Mouse (Mus musculus): ENCODE data around the gene Becn1.

The Becn1 gene

DNA sequence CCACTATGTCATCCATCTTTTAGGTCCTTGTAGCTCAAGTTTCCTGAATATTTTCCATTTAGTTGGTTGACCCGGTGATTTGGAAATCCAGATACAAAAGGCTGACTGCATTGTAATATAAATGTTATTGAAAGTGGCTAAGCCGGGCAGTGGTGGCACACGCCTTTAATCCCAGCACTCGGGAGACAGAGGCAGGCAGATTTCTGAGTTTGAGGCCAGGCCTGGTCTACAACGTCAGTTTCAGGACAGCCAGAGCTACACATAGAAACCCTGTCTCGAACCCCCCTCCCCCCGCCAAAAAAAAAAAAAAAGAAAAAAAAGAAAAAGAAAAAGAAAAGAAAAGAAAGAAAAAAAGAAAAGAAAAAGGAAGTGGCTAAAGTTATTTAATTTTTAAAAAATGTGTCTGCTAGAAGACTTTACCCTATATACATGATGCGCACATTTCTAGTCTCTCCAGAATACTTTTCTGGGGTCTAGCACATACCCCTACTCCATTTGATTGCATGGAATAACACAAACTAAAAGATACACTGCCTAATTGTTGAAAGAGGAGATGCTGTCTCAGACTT is 13.1 kb upstream of the Becn1 start:
- no peak for DNase-seq (ENCODE audit: low spot score)

DNA sequence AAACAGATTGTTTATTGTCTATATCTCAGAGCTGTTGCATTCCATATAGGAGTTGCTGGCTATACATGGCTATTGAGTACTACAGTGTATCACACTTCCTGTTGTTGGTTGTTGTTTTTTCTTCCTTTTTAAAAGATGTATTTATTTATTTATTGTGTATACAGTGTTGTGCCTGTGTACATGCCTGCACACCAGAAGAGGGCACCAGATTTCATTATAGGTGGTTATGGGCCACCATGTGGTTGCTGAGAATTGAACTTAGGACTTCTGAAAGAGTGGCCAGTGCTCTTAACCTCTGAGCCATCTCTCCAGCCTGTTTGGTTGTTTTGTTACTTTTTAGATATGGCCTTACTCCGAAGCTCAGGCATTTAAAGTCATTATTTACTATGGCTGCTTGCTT is 12.5 kb upstream of the Becn1 start:
- DNase-seq (ENCODE audit: low spot score): no peak

DNA sequence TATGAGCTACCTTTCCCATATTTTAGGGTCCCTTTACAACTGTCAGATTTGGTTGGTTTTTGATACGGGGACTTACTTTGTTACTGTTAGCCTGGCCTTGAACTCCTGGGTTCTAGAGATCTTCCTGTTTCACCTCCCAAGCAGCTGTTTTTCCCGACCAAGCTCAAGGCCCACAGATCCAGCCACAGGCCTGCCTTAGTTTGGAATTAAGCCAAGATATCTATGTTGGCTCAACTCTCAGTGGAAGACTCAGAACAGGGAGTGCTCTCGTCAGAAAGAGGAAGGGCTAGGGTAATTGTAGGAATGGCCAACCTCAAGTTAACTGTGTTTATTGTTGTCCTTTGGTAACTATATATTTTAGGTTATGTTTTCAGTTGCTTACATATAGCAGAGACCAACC is 10.1 kb upstream of the Becn1 start:
- DNase-seq (ENCODE audit: low spot score): no peak

DNA sequence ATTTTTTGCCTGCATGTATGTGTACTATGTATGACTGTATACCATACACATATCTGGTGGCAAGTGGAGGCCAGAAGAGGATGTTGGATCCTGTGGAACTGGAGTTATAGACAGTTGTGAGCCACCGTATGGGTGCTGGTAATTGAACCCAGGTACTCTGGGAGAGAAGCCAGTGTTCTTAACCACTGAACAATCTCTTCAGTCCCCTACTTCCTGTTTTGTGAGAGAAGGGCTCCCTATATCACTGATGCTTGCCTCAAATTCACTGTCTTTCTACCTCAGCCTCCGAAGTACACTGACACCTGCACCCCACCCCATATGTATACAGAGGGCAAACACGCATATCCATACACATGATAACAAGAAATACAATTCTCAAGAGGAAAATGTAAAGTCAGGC is 9.0 kb upstream of the Becn1 start:
- DNase-seq (ENCODE audit: low spot score): no peak

DNA sequence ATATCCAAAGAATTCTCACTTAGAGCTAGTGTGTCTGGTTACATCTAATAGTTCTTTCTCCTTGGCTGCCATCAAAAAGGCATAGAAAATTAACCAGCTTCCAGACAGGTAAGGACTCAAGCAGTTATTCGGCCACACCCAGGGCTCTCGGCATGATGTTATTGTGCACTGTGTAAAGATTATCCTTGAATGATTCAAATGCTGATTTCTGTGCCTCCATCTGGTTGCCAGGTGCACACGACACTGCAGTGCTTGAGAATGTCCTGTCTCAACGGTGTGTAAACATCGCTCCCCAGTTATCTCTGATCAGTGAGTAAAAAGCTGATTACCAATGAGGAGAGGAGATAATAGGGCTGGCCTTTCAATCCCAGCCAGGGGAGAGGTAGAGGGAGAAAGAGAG is 5.7 kb upstream of the Becn1 start:
- DNase-seq (ENCODE audit: low spot score): no peak

DNA sequence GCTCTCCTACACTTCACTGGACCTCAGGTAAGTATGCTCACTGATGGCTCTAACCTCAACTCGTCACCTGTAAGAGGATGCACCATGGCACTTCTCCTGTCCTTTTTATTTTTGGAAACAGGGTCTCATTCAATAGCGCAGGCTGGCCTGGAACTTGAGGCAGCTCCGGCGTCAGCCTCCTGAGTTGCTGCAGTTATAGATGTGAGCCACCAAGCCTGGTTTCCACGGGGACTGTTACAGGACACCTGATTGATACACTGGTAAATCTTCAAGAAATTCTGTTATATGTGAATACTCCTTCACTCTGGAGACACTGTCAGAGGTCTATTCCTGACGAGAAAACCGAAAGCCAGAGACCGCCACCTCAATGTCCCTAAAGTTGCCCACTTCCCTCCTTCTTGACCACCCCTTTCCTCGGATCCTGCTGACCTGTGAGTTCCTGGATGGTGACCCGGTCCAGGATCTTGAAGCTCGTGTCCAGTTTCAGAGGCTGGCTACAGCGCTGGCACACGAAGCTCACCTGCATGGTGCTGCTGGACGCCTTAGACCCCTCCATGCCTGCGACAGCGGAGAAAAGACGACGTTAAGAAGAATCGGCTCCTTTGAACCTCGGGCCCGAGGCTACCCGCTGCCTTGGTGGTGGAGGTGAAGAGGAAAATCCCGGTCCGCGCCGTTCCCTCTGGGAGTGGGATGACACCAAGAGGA is 635 bp downstream of the Becn1 start:
- no peak for DNase-seq (ENCODE audit: low spot score)

DNA sequence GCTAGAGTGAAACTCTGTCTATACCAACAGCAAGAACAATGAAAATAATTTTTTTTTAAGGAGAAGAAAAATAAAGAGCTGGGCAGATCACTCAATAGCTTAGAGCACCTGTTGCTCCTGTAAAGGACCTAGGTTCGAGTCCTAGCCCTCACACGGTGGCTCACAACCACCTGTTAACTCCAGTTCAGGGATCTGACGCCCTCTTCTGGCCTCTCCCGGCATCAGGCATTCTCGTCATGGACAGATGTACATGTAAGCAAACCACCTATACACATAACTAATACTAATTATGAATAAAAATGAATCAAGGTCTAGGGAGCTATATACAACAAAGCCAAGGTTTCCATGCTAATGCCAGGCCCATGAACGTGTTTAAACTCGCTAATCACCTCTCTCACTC is 1.2 kb downstream of the Becn1 start:
- DNase-seq (ENCODE audit: low spot score): no peak

DNA sequence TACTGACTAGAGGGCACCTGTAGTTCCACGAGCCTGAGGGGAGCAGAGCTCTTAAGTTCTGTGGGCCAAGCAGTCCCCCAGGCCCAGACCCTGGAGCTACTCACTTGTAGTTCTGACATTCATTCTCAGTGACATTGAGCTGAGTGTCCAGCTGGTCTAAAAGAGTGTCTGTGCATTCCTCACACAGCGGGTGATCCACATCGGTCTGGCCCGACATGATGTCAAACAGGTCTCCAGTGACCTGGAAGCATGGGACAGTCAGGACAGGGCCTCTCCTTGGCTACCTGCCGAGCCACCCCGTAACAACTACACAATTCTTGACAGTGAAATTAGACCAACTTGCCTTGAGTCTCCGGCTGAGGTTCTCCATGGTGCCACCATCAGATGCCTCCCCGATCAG is 6.9 kb downstream of the Becn1 start:
- no peak for DNase-seq (ENCODE audit: low spot score)

DNA sequence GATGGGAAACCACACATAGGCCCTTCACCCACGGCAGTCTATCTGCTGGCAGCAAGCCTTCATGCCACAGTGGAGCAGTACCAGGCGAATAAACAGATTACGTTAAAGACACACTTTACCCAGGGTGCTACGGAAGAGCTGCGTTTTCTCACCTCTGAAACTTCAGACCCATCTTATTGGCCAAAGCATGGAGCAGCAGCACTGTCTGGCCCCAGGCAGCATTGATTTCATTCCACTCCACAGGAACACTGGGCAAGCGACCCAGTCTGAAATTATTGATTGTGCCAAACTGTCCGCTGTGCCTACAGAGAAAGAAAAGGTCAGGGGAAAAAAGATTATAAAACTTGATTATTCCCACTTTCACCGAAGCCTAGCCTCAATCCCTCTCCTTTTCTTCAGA is 10.9 kb downstream of the Becn1 start:
- no peak for DNase-seq (ENCODE audit: low spot score)

DNA sequence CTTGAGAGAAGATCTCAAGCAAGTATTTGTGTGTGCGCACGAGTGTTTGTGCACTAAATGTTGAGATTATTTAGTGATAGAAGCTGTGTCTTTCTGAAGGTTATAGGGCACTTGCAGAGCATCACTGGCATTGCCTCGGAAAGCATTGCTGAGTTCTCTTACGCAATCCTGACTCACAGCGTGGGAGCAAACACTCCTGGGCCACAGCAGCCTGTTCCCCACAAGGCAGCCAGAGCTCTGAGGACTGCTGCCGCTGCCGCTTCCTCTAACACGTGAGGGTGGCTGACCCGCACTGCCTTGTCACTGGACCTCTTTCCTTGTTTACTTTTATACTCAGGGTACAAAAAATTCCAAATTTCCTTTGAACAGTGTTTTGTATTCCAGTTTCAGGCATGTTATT is 14.8 kb downstream of the Becn1 start:
- no peak for DNase-seq (ENCODE audit: low spot score)

DNA sequence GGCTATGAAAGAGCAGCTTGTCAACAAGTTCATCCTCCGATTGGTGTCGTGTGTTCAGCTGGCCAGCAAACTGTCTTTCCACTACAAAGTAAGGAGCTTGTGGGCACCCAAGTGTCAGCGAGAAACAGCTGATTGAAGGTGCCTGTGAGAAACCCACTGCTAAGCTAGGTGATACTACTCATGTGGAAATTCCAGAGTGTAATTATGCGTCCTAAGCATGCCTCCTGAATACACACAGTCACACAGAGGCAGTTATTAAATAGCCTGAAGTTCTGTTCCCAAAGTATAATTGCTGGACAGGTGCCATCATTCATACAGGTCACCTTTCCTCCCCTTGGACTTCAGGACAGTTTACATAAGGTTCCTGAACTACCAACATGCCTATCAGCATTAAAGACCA is 18.3 kb downstream of the Becn1 start:
- no peak for DNase-seq (ENCODE audit: low spot score)

DNA sequence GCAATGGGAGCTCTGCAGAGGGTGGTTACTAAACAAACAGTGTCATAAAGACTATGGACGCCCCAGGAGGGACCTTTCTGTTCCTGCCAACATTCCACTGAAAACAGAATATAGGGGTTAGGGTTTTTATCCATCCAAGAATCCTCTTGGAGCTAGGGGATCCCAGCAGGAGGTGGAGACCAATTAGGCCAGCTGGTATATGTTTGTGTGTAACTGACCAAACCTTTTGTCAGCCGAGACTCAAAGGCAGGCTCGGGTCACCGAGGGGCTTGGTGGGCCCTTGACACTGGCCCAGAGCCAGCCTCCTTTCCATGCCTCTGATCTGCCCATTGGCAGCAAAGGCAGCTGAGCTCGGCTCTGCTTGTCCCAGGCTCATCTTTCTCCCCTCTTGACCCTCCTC is 19.2 kb downstream of the Becn1 start:
- no peak for DNase-seq (ENCODE audit: low spot score)

DNA sequence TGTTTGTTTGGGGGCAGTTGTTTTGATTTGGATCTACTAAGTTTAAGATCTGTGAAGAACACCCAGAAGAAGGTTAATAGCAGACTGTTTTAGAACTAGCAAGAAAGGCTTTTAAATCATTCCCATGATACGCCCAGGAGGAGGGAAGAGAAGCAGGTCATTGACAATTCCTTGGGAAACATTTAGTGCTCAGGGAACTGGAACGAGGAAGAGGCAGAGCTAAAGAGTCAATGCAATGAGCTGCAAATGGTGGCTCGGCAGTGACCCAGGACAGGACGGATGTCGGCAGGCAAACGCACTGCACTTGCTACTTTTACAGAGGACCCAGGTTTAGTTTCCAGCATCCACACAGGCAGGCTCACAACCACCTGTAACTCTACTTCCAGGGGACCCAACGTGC is 21.2 kb downstream of the Becn1 start:
- DNase-seq (ENCODE audit: low spot score): no peak

DNA sequence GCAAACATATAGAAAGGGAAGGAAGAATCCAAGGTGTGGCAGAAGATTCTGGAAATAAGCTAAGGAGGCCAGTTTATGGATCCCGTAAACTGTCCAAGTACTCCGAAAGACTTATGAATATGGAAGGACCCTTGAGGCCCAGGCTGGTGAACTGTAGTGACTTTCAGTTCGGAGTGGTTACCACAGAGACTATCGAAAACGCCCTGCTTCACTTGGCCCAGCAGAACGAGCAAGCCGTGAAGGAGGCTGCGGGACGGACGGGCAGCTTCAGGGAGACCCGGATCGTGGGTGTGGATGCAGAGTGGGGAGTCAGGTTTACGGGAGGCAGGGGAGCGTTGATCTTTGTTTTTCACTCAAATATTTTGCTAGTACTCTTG is 22.9 kb downstream of the Becn1 start:
- DNase-seq (ENCODE audit: low spot score): no peak

DNA sequence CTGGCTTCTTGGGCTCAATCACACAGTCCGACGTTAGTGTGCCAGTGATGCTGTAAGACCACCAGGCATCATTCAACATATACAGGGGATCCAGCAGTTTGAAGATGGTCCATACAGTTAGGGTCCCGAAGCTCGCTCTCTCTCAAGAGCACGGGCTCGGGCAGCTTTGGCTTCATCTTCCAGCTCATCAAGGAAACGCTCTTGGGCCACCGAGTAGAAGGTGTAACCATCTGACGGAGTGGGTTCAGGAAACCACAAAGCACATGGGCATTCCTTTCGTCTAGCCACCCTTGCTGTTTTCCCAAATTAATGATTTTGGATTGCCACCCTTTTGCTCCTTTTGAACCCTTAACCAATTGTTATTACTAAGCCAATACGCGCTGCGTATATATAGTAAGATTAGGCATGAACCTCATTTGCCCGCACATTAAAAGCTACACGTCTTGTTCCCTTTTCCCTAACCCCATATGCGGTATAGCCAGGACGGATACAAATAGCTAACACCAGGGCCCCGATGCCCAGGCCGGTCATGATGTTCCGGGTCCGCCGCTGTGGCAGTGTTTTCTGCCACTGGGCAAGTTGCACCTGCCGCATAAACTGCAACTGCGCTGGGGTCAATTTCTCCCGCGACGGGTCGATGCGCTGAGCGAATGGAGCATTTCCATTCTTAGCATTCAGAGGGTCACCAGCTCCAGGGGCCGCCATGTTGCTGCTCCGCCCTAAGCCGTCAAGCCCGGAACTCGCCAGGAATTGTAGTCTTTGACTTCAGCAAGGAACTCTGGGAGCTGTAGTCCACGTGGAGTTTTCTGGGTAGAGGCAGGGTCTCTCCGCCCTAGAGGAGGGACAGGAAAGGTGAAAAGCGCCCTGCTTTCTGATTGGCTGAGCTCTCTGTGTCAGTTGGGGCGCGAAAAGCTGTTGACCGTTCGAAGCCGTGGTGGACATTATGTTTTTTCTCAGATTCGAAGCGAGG is 23.6 kb downstream of the Becn1 start, which contains the start of the genes Cntd1 and Coa3:
TSS of gene Cntd1 (plus strand) at position 790 of the 970 bp plus-strand sequence.
TSS of gene Coa3 (minus strand) at position 892 of the 970 bp plus-strand sequence.
- peak; percentile 76 for DNase-seq (ENCODE audit: low spot score)

DNA sequence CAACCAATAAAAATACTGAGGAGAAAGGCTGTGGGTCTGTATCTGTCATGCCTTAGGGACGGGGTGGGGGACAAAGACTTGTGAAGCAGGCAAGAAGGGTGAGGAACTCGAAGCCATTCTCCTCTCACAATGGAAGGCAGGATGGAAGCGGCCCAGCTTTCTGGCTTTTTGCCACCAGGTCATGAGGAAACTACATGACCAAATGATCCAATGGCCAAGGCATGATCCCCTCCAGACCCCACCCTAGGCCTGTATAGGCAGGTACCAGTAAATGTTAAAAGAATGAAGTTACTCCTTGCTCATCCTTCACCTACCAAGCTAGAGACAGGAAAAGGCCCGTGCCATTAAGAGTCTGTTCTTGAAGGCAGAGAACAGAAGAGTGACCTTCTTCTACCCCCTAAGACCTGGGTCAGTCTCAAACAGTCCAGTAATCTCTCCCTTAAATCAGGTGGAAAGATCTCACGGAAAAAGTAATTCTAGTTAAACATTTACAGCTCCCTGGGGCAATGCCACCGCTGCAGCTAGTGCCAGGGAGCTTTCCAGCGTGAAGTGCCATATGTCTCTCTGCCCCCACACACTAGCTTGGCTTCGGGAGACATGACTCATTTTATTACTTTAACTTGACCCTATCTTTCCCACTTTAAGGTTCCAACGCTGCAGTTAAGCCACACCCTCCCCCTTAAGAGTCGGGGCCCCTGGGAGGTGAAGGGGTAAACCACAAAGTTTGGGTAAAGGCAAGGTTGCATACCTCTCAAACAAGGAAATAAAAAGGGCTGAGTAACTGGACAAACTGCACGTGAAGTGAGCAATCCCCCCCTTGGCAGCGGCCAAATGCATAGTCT is 24.5 kb downstream of the Becn1 start:
- no peak for DNase-seq (ENCODE audit: low spot score)

DNA sequence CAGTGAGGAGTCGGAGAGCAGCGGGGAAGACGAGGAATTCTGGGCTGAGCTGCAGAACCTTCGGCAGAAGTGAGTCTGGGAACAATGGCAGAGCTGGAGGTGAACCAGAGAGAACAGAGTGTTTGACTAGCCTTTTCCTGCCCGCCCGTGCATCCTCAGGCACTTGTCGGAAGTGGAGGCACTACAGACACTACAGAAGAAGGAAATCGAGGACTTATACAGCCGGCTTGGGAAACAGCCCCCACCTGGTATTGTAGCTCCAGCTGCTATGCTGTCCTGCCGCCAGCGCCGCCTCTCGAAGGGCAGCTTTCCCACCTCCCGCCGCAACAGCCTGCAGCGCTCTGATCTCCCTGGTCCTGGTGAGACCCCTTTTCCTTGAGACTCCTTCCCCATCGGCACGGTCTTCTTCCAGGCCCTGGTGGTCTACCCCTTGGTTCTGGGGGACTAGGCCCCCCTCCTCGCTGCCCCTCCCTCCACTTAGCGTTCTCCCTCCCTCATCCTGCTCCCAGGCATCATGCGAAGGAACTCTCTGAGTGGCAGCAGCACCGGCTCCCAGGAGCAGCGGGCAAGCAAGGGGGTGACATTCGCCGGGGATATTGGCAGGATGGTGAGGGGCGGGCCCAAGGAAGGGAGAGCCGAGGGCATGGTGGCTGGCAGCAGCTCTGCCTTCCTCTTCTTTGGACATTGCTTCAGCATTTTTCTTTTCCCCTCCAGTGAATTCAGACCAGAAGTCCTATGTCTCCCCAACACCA is 25.6 kb downstream of the Becn1 start:
- DNase-seq (ENCODE audit: low spot score): no peak

DNA sequence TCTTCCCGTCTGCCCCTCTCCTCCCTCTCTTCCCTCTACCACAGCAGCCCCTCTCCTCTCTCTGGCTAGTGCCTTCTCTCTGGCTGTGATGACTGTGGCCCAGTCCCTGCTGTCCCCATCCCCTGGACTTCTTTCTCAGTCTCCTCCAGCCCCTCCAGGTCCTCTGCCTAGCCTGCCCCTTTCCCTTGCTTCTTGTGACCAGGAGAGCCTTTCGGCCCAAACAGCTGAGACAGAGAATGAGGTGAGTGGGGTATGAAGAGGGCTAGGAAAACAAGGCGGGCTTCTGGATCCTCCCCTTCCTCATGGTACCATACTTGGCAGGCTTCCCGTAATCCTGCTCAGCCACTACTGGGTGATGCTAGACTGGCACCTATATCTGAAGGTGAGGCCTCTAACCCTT is 26.8 kb downstream of the Becn1 start:
- no peak for DNase-seq (ENCODE audit: low spot score)

DNA sequence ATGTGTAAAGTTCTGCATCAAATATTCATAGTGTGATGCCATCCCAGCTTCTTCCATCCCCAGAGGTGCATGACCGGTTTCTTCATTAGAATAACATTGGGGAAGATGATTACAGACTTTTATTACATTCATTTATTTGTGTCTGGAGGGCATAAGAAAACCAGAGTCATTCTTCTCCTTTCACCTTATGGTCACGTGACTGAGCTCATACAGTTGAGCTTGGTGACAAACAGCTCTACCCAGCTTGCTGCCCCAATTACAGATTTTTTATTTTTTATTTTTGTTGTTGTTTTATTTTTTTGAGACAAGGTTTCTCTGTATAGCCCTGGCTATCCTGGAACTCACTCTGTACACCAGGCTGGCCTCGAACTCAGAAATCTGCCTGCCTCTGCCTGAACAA is 29.6 kb downstream of the Becn1 start:
- no peak for DNase-seq (ENCODE audit: low spot score)

DNA sequence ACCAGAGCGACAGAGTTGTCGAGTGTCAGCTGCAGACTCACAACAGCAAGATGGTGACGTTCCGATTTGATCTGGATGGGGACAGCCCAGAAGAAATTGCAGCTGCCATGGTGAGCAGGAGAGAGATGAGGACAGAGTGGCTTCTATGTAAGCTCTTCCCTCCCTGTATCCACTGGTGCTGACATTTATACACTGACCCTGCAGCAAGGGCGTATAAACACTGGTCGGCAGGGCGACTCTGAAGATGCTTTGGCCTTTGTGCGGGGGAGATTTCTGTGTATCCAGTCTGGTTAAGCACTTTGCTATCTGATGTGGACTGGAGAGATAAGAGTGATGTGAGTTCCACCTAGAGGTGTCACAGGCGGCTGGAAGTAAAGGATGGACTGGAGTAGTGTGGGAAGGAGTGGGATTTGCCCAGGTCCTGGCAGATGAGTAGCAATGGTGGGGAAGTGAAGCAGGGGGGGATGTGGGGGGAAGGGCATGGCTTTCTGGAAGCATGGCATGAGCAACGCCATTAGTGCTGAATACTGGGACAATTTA is 32.4 kb downstream of the Becn1 start:
- no peak for DNase-seq (ENCODE audit: low spot score)

DNA sequence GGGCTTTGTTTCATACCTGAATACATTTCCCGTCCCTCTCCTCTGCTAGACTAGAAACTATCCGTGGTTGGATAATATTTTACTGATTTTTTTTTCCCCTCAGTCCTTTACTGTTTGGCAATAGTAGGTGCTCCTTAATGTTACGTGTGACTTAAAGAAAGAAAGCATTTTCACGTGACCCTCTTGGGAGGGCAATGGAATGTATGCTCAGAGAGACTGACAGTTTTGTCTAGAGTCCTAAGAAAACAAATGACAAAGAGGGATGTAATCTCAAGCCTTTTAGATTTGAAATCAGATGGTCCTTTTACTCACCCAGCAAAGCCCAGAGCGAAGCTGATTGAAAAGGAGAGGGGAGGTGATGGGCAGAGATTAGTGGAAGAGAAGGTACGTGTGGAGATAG is 36.2 kb downstream of the Becn1 start:
- DNase-seq (ENCODE audit: low spot score): no peak

All from layer of hippocampus, adult 9-10 months (tissue).